Mouse (Mus musculus): ENCODE data around the gene Slc35b2.
A peak's percentile ranks its signal among the peaks of the same experiment; 100 is the strongest.

GRCm38 (mm10) chr17:45563655-45564530 lies at the start of gene Slc35b2:
- TF ChIP-seq POLR2A (IDR thresholded peaks at IDR 0.05; ENCODE audit: insufficient read depth, low read length) (peak; percentile 32), EP300 (IDR thresholded peaks at IDR 0.05; ENCODE audit: insufficient read depth, low read depth, low read length) (peak; percentile 60; the same call in 1 of the 2 replicates), CTCF (IDR thresholded peaks at IDR 0.05; ENCODE audit: low read depth, low read length) (peak; percentile 85)

Measured in ES-Bruce4 (cell line).